Mouse (Mus musculus) intestine, embryonic 15.5 days (tissue): ENCODE results near the gene Tdp1. TPM values are rescaled to one million over a fixed set of nuclear protein-coding genes. Genes with fewer than 3 reads are reported as not detected.
A peak's percentile ranks its signal among the peaks of the same experiment; 100 is the strongest.

Source experiments
- ATAC-seq: fragments of 200-750 bp; cut with Nextera tagmentation; 2 replicates; pipeline ENCODE4 v1.8.0; 2017; ENCODE audit warnings: moderate TSS enrichment, moderate library complexity
- H3K27ac ChIP-seq: fragments of 300-500 bp; sonication (generic); 2 replicates; pipeline ENCODE4 v1.5.1; 2015; ENCODE audit warnings: mild to moderate bottlenecking, inconsistent platforms
- H3K27me3 ChIP-seq: fragments of 300-500 bp; sonication (generic); replicated peaks from 2 replicates; pipeline ENCODE4 v1.6.1; 2015; ENCODE audit warnings: inconsistent platforms
- H3K36me3 ChIP-seq: fragments of 300-500 bp; sonication (generic); 2 replicates; pipeline ENCODE4 v1.6.1; 2015; ENCODE audit warnings: inconsistent platforms
- H3K4me1 ChIP-seq: fragments of 300-500 bp; sonication (generic); replicated peaks from 2 replicates; pipeline ENCODE4 v1.6.1; 2015; ENCODE audit warnings: inconsistent platforms
- H3K4me2 ChIP-seq: fragments of 300-500 bp; sonication (generic); replicated peaks from 2 replicates; pipeline ENCODE4 v1.6.1; 2015; ENCODE audit warnings: mild to moderate bottlenecking, inconsistent platforms
- H3K4me3 ChIP-seq: fragments of 300-500 bp; sonication (generic); replicated peaks from 2 replicates; pipeline ENCODE4 v1.5.1; 2015; ENCODE audit warnings: inconsistent platforms
- H3K9ac ChIP-seq: fragments of 300-500 bp; sonication (generic); 2 replicates; pipeline ENCODE4 v1.6.1; 2015; ENCODE audit warnings: inconsistent platforms
- H3K9me3 ChIP-seq: fragments of 300-500 bp; sonication (generic); 2 replicates; pipeline ENCODE4 v1.6.1; 2016; ENCODE audit warnings: inconsistent platforms
- WGBS: fragments of 180-500 bp; shearing (Covaris S2); methylation state at CpG from one replicate; pipeline ENCODE4 v1.1.7; 2015; 5-methylcytosine and 5-hydroxymethylcytosine counted together
- polyA plus RNA-seq: library from polyadenylated mRNA; unstranded; fragments of >200 nt; fragmentation: Nextera tagmentation; extraction: Ambion mirVana; gene quantifications from 2 replicates; pipeline ENCODE4 v1.2.1, GENCODE M21; 2015

Tdp1 gene
- polyA plus RNA-seq, 1 experiment from 2014 or later: 47.9 TPM

DNA sequence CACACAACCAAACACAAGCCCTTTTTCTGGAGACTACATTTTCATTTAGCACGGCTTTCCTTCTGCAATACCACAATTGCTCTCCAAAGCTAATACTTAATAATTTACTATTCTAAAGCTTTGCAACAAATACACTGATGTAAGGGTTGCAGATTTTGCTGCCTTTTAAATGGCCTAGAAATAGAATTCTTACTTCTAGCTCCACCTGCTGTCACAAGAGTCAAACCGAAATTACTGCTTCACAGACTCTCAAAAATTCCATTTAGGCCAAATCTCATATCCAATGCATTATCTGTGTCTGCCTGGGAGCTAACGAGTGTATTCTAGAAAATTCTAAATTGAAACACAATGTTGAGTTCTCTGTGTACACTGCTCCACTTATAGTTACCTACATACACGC is 23.3 kb upstream of the Tdp1 start:
- Histone ChIP-seq H3K9me3 (no peaks in the 10 kb centered on the region), H3K27ac (no peak overlapping the region), H3K4me3 (no peak overlapping the region), H3K4me2 (no peak overlapping the region), H3K4me1 (no peaks in the 10 kb centered on the region), H3K9ac (no peak overlapping the region), H3K27me3 (no peaks in the 10 kb centered on the region), H3K36me3 (no peaks in the 10 kb centered on the region)
- ATAC-seq: no peak
- WGBS: 77% methylated on average over 4 of the region's 4 CpGs

GRCm38 (mm10) chr12:99864613-99865012 is 19.7 kb upstream of the Tdp1 start:
- Histone ChIP-seq H3K9ac (no peak overlapping the region), H3K27ac (no peak overlapping the region), H3K4me2 (no peak overlapping the region), H3K4me3 (no peak overlapping the region), H3K9me3 (no peaks in the 10 kb centered on the region), H3K36me3 (no peaks in the 10 kb centered on the region), H3K4me1 (no peaks in the 10 kb centered on the region), H3K27me3 (no peaks in the 10 kb centered on the region)
- peak; percentile 51; the same call in 1 of the 2 replicates for ATAC-seq

DNA sequence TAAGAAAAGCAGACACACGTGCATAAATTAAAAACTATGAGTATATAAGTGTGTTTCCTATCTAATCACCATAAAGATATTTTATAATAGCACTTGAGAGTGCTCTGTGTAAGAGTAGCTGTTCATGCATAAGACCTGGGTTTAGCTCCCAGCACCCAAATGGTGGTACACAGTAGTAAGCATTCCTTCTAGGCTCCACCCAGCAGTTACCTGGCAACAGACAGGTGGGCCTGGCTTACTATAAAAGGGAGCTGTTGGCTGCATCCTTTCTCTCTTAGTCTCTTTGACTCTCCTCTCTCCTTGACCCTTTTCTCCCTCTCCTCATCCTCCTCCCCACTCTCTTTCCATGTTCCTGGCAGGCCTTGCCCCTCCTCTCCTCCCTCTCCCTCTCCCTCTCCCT is 15.5 kb upstream of the Tdp1 start:
- Histone ChIP-seq H3K9ac (no peak overlapping the region), H3K9me3 (no peaks in the 10 kb centered on the region), H3K36me3 (no peaks in the 10 kb centered on the region), H3K27ac (no peak overlapping the region), H3K4me3 (no peak overlapping the region), H3K27me3 (no peaks in the 10 kb centered on the region), H3K4me2 (no peak overlapping the region), H3K4me1 (no peaks in the 10 kb centered on the region)
- no peak for ATAC-seq
- 84% methylated on average over 1 of the region's 1 CpGs for WGBS

DNA sequence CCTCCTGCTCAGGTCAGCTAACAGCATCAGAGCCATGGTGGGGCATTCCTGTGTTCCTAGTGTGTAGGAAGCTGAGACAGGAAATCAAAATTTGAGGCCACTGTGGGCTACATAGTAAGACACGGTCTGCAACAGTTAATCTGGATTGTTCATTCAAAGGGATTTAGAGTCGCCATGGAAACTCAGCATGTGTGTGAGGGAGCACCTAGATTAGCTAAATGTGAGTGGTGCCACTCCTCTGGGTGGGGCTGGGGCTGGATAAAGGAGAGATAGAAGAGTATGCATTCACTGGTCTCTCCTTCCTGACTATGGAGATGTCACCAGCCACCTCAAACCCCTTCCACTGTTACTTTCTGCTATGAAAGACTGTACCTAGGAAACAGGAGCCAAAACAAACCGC is 10.9 kb upstream of the Tdp1 start:
- Histone ChIP-seq H3K9me3 (no peaks in the 10 kb centered on the region), H3K9ac (no peak overlapping the region), H3K4me3 (no peak overlapping the region), H3K4me1 (no peaks in the 10 kb centered on the region), H3K27ac (no peak overlapping the region), H3K4me2 (no peak overlapping the region), H3K36me3 (no peaks in the 10 kb centered on the region), H3K27me3 (no peaks in the 10 kb centered on the region)
- WGBS: 55% methylated on average over 3 of the region's 3 CpGs
- ATAC-seq: no peak

DNA sequence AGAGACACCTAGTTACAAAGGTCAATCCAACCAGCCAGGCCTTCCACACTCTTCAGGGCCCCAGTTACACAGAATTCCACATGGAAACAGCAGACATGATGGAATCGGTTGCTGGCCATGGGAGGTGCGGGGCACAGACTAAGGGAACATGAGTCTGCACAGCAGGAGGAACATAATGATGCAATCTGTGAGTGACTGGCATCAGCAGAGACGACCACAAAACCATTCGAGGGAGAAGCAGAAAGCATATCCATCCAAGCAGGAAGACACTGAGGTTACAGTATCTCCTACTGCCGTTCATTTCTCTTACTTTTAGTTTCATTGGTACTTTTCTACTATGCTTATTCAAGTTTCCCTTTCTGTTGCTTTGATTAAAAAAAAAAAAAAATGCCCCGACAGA is 9.7 kb upstream of the Tdp1 start:
- no peaks in the 10 kb centered on the region for H3K4me1 ChIP-seq
- H3K9ac ChIP-seq: no peak overlapping the region
- no peak overlapping the region for H3K4me3 ChIP-seq
- no peaks in the 10 kb centered on the region for H3K36me3 ChIP-seq
- 86% methylated on average over 6 of the region's 6 CpGs for WGBS
- no peaks in the 10 kb centered on the region for H3K27me3 ChIP-seq
- no peak for ATAC-seq
- no peak overlapping the region for H3K27ac ChIP-seq
- H3K4me2 ChIP-seq: no peak overlapping the region
- H3K9me3 ChIP-seq: no peaks in the 10 kb centered on the region

- H3K27ac ChIP-seq: peak overlapping the region; percentile 81; the same call in 1 of the 2 replicates
- H3K27me3 ChIP-seq: no peaks in the 10 kb centered on the region
- under 1% methylated on average over 38 of the region's 38 CpGs for WGBS
These were observed 1.2 kb upstream of the Tdp1 start for GRCm38 (mm10) chr12:99883000-99883712.

DNA sequence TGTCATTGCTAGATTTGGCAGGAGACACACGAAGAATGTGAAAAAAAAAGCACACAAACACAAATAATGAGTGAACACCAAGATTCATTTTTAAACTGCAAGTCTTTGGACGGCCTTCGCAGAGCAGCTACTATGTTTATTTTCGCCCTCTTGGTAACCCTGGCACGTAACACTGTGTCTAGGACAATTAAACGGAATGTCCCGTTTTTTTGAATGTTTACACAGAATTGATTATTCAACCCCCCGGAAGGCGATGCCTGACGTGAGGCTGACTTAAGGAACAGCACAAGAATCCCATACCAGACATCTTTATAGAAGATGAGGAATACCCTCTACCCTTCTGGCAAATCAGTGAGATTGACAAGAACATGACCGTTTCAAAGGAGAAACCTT is 608 bp upstream of the Tdp1 start:
- Histone ChIP-seq H3K27me3 (no peaks in the 10 kb centered on the region), H3K9me3 (no peaks in the 10 kb centered on the region), H3K36me3 (no peaks in the 10 kb centered on the region), H3K4me1 (peaks cover 11% of the 10 kb centered on the region; the same call in 1 of the 2 replicates), H3K27ac (peak overlapping the region; percentile 81), H3K9ac (peak overlapping the region; percentile 59), H3K4me3 (peak overlapping the region; percentile 87), H3K4me2 (peak overlapping the region; percentile 84)
- WGBS: under 1% methylated on average over 11 of the region's 11 CpGs
- peak; percentile 40 for ATAC-seq

More at GRCm38 (mm10) chr12:99883000-99883712, 1.2 kb upstream of the Tdp1 start:
- Histone ChIP-seq H3K4me1 (peaks cover 11% of the 10 kb centered on the region; the same call in 1 of the 2 replicates), H3K4me3 (peak overlapping the region; percentile 87), H3K4me2 (peak overlapping the region; percentile 84), H3K36me3 (no peaks in the 10 kb centered on the region), H3K9ac (peak overlapping the region; percentile 59), H3K9me3 (no peaks in the 10 kb centered on the region)
- ATAC-seq: peak; percentile 96

- H3K27ac ChIP-seq: no peak overlapping the region
- peak overlapping the region; percentile 85 for H3K9ac ChIP-seq
- no peaks in the 10 kb centered on the region for H3K27me3 ChIP-seq
- H3K4me1 ChIP-seq: peaks cover 11% of the 10 kb centered on the region; the same call in 1 of the 2 replicates
- peak overlapping the region; percentile 87 for H3K4me3 ChIP-seq
- no peaks in the 10 kb centered on the region for H3K36me3 ChIP-seq
- no peaks in the 10 kb centered on the region for H3K9me3 ChIP-seq
- H3K4me2 ChIP-seq: peak overlapping the region; percentile 84
- 44% methylated on average over 8 of the region's 8 CpGs for WGBS
- ATAC-seq: no peak
These were observed 1.1 kb downstream of the Tdp1 start for GRCm38 (mm10) chr12:99885282-99885901.

GRCm38 (mm10) chr12:99897846-99898245 is 13.5 kb downstream of the Tdp1 start:
- Histone ChIP-seq H3K36me3 (0 out of 2 replicates have a peak, but pooled peaks cover 9% of the 10 kb centered on the region), H3K27me3 (no peaks in the 10 kb centered on the region), H3K9me3 (no peaks in the 10 kb centered on the region), H3K4me3 (no peak overlapping the region), H3K4me2 (no peak overlapping the region), H3K9ac (no peak overlapping the region), H3K27ac (no peak overlapping the region), H3K4me1 (no peaks in the 10 kb centered on the region)
- no peak for ATAC-seq
- 85% methylated on average over 4 of the region's 4 CpGs for WGBS

DNA sequence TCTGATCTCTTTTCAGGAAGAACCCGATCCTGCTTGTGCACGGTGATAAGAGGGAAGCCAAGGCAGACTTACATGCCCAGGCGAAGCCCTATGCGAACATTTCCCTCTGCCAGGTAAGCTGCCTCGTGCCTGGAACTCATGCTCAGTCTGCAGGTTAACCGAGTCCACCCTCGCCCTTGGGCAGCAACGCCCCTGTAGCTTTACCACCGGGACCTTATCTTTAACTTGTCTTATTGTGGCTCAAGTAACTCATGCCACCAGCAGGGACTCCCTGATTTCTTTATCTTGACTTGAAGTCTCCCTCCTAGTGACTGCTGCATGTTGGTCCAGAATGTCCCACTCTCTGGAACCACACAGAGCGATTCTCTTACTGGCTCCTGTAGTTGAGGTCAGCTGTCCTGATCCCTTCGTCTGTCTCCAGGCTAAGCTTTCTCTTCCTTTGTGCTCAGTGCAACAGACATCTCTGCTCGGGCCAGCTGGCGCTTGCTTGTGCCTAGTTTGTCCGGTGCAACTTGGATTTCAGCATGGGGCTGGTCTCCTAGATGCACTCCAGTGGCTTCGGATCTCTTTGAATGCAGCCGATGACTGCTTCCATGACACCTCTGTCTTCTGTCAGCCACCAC is 14.0 kb downstream of the Tdp1 start:
- Histone ChIP-seq H3K9ac (no peak overlapping the region), H3K36me3 (0 out of 2 replicates have a peak, but pooled peaks cover 9% of the 10 kb centered on the region), H3K27me3 (no peaks in the 10 kb centered on the region), H3K27ac (no peak overlapping the region), H3K9me3 (no peaks in the 10 kb centered on the region), H3K4me1 (no peaks in the 10 kb centered on the region), H3K4me3 (no peak overlapping the region), H3K4me2 (no peak overlapping the region)
- 92% methylated on average over 16 of the region's 16 CpGs for WGBS
- no peak for ATAC-seq

DNA sequence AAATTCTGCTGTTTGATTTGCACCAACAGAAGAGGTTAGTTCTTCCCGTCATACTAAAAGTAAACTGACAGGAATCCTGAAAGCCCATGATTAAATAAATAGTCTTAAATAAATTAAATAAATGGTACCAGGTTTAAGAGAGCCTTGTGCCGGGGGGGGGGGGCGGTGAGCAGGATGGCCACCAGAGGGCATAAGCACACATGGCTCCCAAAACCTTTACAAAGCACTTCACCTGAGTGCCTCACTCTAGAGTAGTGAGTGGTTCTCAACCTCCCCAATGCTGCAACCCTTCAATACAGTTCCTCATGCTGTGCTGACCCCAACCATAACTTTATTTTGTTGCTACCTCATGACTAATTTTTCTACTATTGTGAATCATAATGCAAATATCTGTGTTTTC is 15.7 kb downstream of the Tdp1 start:
- no peaks in the 10 kb centered on the region for H3K4me1 ChIP-seq
- 23% methylated on average over 3 of the region's 3 CpGs for WGBS
- H3K9me3 ChIP-seq: no peaks in the 10 kb centered on the region
- no peaks in the 10 kb centered on the region for H3K27me3 ChIP-seq
- H3K36me3 ChIP-seq: 0 out of 2 replicates have a peak, but pooled peaks cover 7% of the 10 kb centered on the region
- H3K9ac ChIP-seq: no peak overlapping the region
- no peak overlapping the region for H3K4me3 ChIP-seq
- ATAC-seq: no peak
- H3K4me2 ChIP-seq: no peak overlapping the region
- H3K27ac ChIP-seq: no peak overlapping the region

DNA sequence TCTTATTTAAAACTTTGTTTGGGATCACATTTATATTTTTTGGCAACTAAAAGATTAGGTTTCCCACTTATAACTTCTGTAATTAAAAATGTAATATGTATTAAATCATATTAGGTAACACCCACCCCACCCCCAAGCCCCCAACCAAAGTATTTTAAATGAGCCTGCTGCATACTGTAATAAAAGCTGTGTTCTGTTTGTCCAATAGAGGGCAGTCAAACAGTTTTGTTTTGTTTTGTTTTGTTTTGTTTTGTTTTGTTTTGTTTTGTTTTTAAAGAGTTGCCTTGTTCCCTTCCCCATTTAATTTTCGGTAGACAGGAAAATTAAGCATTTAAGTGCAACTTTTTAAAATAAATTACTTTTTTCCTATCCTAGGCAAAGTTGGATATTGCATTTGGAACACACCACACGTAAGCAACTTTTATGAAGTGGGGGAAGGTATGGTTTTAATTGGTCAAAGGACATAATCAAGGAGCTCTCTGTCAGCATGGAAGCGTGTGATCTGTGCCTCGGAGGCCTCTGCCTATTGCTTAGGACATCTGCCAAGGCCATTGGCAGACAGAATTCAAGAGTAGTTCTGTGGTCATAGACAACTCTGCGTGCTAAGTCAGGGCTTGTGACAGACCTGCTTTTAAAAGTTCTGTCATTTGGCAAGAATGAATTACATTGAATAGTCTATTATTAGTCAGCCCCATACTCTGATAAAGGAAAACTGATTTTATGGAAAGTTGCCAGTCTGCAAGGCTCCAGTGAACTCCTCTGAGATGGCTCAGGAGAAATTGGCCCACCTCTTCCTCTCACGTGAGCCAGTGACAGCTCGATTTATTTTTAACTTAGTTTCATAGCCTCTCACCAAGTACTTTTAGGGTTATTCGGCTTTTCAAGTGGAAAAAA is 17.9 kb downstream of the Tdp1 start:
- no peak overlapping the region for H3K27ac ChIP-seq
- no peak for ATAC-seq
- H3K4me2 ChIP-seq: no peak overlapping the region
- H3K4me1 ChIP-seq: no peaks in the 10 kb centered on the region
- no peaks in the 10 kb centered on the region for H3K9me3 ChIP-seq
- H3K27me3 ChIP-seq: no peaks in the 10 kb centered on the region
- WGBS: 87% methylated on average over 8 of the region's 8 CpGs
- H3K36me3 ChIP-seq: no peaks in the 10 kb centered on the region; the same call in 1 of the 2 replicates
- no peak overlapping the region for H3K9ac ChIP-seq
- H3K4me3 ChIP-seq: no peak overlapping the region
